Mouse (Mus musculus) T-cell, adult 66 days (primary cell): ENCODE measurements around the gene Pgm2. TPM values are rescaled to one million over a fixed set of nuclear protein-coding genes. Genes with fewer than 3 reads are reported as not detected.

Experiments
- total RNA-seq, 2 experiments: library from RNA; stranded (reverse); gene quantifications; 3 replicates in 1 of 2; 4 replicates in 1 of 2; pipeline ENCODE4 v1.2.4; 2023

The Pgm2 gene
- total RNA-seq, result 10 to 100 TPM; 20.0 to 22.5 TPM

DNA sequence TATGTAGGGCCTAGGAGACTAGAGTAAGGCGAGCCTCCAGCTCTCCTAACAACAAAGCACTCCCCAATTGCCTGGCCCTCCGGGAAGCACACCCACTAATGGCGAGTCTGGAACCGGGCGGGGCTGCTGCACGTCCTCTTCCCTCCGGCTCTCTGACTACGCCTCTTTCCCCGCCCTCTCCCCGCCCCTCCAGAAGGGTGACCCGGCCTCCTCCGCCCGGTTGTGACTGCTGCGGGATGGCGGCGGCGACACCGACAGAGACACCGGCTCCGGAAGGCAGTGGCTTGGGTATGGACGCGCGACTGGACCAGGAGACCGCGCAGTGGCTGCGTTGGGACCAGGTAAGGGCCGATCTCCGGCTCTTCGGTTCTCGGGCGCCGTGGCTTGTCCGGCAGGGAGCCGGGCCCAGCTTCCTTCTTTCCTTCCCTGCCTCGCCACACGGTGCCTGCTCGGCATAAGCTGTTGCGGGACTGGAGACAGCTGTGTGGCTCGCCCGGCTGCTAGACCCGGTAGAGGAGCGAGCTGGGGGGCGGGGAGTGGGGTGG lies at the start of gene Pgm2:
Gene Pgm2, plus strand, starts transcription at position 203 of the 545 bp plus-strand sequence.

GRCm38 (mm10) chr5:64155861-64156550 lies 63.3 kb downstream of the Pgm2 start, which contains the start of gene Tbc1d1:
Tbc1d1 (plus strand) TSS chr5:64156305.

Other genes starting within 250 kb of the Pgm2 start
- gene Rell1, start 124.1 kb upstream of the Pgm2 start, total RNA-seq, result 10 to 100 TPM; 17.0 to 20.3 TPM
- 100 to 1,000 TPM in 1 of 2 experiments, 10 to 100 TPM in 1; 89.7 to 114 TPM for gene Tbc1d1, start 63.4 kb downstream of the Pgm2 start, total RNA-seq